Mouse (Mus musculus): ENCODE results near the gene Slc45a1.
A peak's percentile ranks its signal among the peaks of the same experiment; 100 is the strongest.

The Slc45a1 gene

GRCm38 (mm10) chr4:150659926-150660610 lies 8.1 kb upstream of the Slc45a1 start:
- no peak for DNase-seq (ENCODE audit: low read depth, low spot score)

GRCm38 (mm10) chr4:150656504-150656903 lies 4.5 kb upstream of the Slc45a1 start:
- DNase-seq (ENCODE audit: low read depth, low spot score) = no peak

DNA sequence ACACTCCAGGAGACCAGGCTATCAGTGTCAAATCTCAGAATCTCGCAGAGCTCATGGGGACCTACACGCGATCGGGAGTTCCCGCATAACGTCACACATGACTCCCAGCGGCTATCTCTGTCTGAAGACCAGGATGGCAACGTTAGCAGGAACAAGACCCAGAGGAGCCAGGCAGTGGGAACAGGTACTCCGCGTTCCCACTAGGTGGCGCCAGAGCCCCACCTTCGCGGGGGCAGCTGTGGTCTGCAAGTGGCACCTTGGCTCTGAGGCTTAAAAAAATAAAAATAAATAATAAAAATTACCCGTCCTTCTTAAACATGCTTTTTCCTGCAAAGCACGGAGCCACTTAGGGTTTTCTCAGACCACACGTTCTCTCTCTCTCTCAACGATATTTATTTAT lies 4.0 kb upstream of the Slc45a1 start:
- DNase-seq (ENCODE audit: low read depth, low spot score) = peak; percentile 61

DNA sequence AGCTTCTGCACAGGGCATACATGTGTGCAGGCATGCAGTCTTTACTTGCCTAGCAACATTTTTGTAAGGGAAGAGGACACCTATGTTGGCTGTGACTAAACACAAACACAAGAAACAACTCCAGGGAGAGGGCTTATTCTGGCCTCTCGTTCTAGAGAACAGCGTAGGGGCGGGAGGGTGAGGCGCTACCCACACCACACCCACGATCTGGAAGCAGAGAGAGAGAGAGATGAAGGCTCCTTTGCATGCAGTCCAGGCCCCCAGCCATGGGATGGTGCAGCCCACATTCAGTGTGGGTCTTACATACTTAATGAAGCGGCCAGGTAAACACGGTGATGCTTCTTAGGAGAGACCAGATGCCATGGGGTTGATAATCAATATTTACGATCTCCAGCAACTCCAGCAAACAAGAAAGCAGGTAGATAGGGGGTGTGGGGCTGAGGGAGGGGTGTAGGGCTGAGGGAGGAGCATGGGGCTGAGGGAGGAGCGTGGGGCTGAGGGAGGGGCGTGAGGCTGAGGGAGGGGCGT lies 1.2 kb upstream of the Slc45a1 start:
- no peak for DNase-seq (ENCODE audit: low read depth, low spot score)

- no peak for DNase-seq (ENCODE audit: low read depth, low spot score)
These were observed 2.6 kb downstream of the Slc45a1 start for GRCm38 (mm10) chr4:150649327-150649726.

GRCm38 (mm10) chr4:150644299-150644698 lies 7.7 kb downstream of the Slc45a1 start:
- no peak for DNase-seq (ENCODE audit: low read depth, low spot score)

GRCm38 (mm10) chr4:150636635-150637034 lies 15.3 kb downstream of the Slc45a1 start:
- DNase-seq (ENCODE audit: low read depth, low spot score) = no peak

- DNase-seq (ENCODE audit: low read depth, low spot score) = no peak
These were observed 16.4 kb downstream of the Slc45a1 start for GRCm38 (mm10) chr4:150635568-150635967.

DNA sequence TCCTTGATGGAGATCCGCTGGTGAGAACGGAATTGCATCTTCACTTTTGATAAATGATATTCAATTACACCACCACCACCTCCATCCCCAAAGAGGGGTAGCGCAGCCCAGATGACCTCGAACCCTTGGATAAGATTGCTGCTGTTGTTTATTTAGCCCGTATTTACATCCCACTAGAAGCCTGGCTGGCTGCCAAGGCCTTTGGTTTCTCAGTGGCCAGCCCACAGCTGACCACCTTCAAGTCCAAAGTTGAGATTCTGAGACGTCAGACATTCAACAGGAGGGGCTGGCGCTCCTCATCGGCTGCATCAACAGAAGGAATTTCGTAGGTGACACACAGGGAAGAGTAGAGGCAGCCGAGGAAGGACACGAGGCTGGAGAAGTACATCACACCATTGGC lies 22.7 kb downstream of the Slc45a1 start:
- DNase-seq (ENCODE audit: low read depth, low spot score) = no peak

- no peak for DNase-seq (ENCODE audit: low read depth, low spot score)
These were observed 25.8 kb downstream of the Slc45a1 start for GRCm38 (mm10) chr4:150625951-150626732.

DNA sequence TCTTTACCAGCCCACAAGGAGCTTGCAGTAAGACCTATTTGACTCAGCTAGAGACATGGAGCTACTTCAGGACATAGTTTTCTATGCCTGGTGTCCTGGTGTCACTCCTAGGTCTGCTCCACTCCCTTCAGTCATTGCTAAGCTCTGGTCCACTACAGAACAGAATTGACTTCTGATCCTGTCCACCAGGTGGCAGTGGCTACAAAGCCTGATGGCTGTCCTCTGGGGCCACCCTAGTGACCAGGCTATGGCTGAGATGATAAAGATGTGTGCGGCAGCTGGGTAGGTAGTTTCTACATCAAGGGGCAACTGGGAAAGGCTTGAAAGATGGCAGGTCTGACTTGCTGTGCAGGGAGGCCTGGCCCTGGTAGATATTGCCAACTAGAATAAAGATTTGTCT lies 26.5 kb downstream of the Slc45a1 start:
- DNase-seq (ENCODE audit: low read depth, low spot score) = peak; percentile 61

GRCm38 (mm10) chr4:150624933-150625332 lies 27.0 kb downstream of the Slc45a1 start:
- DNase-seq (ENCODE audit: low read depth, low spot score) = no peak

GRCm38 (mm10) chr4:150624214-150624823 lies 27.7 kb downstream of the Slc45a1 start:
- DNase-seq (ENCODE audit: low read depth, low spot score) = no peak

DNA sequence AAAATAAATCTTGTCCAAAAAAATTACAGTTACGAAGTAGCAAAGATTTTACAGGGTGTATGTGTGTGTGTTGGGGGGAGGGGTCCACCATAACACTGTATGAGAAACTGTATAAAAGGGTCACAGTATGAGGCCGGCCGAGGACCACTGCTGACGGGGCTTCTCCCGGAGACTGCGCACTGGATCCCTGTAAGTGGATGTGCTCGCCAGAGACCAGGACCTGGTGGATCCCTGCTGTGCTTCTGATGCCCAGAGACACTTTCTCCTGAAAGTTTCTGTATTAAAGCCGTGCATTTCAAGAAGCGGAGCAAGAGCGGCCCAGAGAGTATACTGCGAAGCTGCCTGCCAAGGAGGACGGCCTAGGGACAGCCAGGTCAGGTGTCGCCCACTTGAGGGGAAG lies 29.3 kb downstream of the Slc45a1 start:
- DNase-seq (ENCODE audit: low read depth, low spot score) = no peak

GRCm38 (mm10) chr4:150619011-150619410 lies 33.0 kb downstream of the Slc45a1 start:
- DNase-seq (ENCODE audit: low read depth, low spot score) = no peak

DNA sequence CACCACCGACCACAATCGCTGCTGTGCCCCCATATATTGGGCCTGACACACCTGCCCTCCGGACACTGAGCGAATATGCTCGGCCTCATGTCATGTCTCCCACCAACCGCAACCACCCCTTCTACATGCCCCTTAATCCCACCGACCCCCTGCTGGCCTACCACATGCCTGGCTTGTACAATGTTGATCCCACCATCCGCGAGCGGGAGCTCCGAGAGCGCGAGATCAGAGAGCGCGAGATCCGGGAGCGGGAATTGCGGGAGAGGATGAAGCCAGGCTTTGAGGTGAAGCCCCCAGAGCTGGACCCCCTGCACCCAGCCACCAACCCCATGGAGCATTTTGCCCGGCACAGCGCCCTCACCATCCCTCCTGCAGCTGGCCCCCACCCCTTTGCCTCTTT lies 35.1 kb downstream of the Slc45a1 start:
- no peak for DNase-seq (ENCODE audit: low read depth, low spot score)

GRCm38 (mm10) chr4:150616029-150616420 lies 35.9 kb downstream of the Slc45a1 start:
- no peak for DNase-seq (ENCODE audit: low read depth, low spot score)

- no peak for DNase-seq (ENCODE audit: low read depth, low spot score)
These were observed 36.5 kb downstream of the Slc45a1 start for GRCm38 (mm10) chr4:150615251-150616028.

GRCm38 (mm10) chr4:150613715-150614114 lies 38.3 kb downstream of the Slc45a1 start:
- no peak for DNase-seq (ENCODE audit: low read depth, low spot score)

DNA sequence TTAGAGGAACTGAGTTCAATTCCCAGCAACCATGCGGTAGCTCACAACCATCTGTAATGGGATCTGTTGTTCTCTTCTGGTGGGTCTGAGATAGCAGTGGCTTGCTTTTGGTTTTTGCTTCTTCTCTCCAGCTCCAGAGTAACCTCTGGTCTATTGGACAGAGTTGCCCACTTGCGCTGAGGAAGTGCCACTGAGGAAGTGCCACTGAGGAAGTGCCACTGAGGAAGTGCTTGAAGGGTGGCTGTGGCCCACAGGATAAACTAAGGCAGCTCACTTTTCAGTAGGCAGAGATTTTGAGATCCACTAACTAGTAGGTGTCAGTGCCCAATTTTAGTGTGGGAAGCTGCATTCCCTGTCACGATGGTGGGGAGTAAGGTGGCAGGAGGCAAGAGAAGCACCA lies 43.3 kb downstream of the Slc45a1 start:
- DNase-seq (ENCODE audit: low read depth, low spot score) = no peak

- peak; percentile 38 for DNase-seq (ENCODE audit: low read depth, low spot score)
These were observed 45.4 kb downstream of the Slc45a1 start for GRCm38 (mm10) chr4:150606449-150607161.
